Mouse (Mus musculus): Measurements from ENCODE around the gene Tm9sf3.

The Tm9sf3 gene

DNA sequence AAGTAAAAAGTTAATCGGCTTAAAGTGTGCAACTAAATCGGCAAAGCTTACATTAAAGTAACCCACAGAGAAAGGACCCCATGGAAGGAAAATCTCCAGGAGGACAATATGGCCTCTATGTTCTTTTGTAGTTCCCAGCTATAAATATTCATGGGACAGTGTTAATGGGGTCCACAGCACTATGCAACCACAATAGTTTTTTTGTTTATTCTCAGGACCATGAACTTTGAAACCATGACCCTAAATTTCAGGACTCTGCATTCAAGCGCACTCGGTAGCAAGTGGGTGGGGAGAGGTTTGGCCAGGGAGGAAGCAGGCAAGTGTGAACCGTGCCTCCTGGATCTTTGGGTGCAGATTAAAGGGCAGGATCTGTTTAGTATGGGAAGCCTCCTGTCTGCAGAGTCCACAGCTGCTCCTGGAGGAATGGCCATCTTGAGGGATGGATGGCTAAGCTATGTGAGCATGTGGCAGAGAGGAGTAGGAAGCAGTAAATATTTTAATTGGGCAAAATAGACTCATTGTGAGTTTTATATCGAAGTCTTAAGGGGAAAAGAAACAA lies 72.8 kb downstream of the Tm9sf3 start:
- in situ Hi-C loops (cut with MboI; ENCODE audit: low sequenced_read_pairs) = no loop called here

DNA sequence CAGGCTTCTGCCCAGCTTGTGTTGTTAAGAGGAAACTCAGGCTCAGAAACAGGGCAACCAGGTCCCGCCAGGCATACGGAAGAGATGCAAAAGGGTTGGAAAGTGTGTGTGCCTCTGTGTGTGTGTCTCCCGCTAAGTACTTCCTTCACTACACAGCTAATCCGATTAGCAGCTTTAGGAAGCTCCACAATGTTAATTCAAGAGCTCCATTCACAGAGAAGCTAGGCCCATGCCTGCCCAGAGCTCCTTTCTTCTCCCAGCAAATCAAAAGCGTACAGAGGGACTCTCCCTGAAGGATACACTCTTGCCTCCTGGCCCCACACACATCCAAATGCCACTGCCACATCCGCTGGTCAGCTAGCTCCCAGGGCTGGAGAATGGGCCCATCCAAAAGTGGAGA lies 86.5 kb downstream of the Tm9sf3 start:
- in situ Hi-C loops (cut with MboI; ENCODE audit: low sequenced_read_pairs) = no loop called here

DNA sequence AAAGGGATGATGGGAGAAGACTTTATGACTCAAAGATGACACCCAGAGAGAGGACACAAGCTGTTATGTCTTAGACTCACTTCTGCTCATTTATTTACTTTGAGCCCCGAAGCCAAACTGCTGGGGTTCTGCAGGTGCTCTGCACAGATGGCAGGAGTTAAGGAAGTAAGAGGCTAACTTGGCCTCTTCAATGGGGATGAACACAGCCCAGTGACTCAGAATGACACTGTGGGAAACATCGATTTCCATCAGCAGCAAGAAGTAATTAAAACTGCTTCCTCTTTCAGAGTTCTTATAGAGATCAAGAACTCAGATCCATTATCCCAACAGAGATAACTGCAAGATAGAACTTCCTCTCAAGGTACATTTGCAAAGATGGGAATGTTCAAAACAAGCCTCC lies 86.9 kb downstream of the Tm9sf3 start:
- in situ Hi-C loops (cut with MboI; ENCODE audit: low sequenced_read_pairs) = no loop called here

- in situ Hi-C loops (cut with MboI; ENCODE audit: low sequenced_read_pairs) = no loop called here
These were observed 97.9 kb downstream of the Tm9sf3 start for GRCm38 (mm10) chr19:41165914-41166235.

- in situ Hi-C loops (cut with MboI; ENCODE audit: low sequenced_read_pairs) = no loop called here
These were observed 98.5 kb downstream of the Tm9sf3 start for GRCm38 (mm10) chr19:41165144-41165913.

DNA sequence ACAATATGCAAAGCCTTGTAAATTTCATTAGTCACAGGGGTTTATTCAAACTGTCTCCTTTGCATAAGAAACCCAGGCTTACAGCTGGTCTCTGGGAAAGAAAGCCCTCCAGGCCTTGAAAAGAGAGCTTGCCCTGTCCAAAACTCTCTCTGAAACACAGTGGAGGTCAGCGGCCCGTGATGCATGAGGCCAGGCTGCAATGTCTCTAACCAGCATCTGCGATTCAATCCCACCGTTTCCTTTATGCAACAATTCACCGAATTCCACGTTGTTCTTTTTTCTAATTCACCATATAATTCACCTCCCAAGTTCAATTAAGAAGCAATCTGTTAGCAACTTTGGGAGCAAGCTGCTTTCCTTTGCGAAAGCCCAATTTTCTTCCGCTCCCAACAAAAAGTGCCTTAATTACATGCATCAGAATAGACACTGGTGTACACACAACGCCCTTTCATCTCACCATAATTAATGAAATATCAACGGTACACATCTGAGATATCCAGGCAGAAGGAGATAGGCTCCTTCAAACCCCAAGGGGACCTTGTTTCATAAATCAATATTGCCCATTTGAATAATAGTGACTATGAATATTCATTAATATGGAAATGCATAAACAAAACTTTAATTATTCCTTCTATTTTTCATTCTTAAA lies 99.2 kb downstream of the Tm9sf3 start:
- in situ Hi-C loops (cut with MboI; ENCODE audit: low sequenced_read_pairs) = no loop called here
